Mouse (Mus musculus) frontal cortex, adult (tissue): ENCODE results near the gene Ppp2r5b.

Source experiments
- ATAC-seq: cut with Nextera tagmentation; 2 replicates; pipeline ENCODE4 v1.9.2; 2017; ENCODE audit warnings: mild to moderate bottlenecking, moderate library complexity, mixed read lengths; ENCODE audit not compliant: low TSS enrichment

Ppp2r5b gene

GRCm38 (mm10) chr19:6235084-6236052 is at the start of gene Ppp2r5b:
Gene Ppp2r5b, minus strand, starts transcription at chr19:6235872.
- peak; percentile 81 for ATAC-seq

- no peak for ATAC-seq
These were observed 49.6 kb upstream of the Ppp2r5b start for GRCm38 (mm10) chr19:6285226-6285625.

GRCm38 (mm10) chr19:6284502-6284901 is 48.8 kb upstream of the Ppp2r5b start:
- ATAC-seq: no peak

- ATAC-seq: no peak
These were observed 47.3 kb upstream of the Ppp2r5b start for GRCm38 (mm10) chr19:6283001-6283400.

- no peak for ATAC-seq
These were observed 45.7 kb upstream of the Ppp2r5b start for GRCm38 (mm10) chr19:6281122-6282020.

- ATAC-seq: no peak
These were observed 44.9 kb upstream of the Ppp2r5b start for GRCm38 (mm10) chr19:6280554-6280953.

DNA sequence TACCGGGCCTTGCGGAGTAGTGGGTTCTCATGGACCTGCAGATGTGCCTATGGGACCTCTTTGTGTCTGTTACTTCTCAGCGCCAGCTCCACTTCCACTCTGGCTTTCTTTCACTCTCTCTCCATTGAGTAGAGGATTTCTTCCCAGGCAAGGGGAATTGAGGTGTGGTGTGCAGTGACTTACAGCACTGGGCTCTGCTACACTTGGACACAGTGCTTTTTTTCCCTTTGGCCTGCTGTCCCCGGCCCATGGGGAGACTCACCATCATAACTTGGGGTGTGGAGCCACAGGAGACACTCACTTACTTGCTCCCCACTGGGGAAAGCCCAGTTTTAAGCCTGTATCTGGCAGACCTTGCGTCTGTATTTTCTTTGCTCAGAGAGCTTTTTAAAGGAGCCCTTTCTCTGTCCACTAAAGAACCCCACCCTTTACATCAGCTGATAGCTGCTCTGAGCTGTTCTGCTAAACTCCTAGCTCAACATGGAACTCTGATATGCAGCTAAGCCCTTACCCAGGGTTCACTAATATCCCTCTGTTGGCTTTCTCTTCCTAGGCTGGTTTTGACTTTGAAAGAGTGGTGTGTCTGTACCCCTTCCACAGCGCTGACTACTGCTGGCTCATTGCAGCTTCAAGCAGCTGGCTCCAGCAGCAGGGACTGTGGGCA is 43.9 kb upstream of the Ppp2r5b start:
- no peak for ATAC-seq

- ATAC-seq: no peak
These were observed 42.9 kb upstream of the Ppp2r5b start for GRCm38 (mm10) chr19:6278439-6279073.

DNA sequence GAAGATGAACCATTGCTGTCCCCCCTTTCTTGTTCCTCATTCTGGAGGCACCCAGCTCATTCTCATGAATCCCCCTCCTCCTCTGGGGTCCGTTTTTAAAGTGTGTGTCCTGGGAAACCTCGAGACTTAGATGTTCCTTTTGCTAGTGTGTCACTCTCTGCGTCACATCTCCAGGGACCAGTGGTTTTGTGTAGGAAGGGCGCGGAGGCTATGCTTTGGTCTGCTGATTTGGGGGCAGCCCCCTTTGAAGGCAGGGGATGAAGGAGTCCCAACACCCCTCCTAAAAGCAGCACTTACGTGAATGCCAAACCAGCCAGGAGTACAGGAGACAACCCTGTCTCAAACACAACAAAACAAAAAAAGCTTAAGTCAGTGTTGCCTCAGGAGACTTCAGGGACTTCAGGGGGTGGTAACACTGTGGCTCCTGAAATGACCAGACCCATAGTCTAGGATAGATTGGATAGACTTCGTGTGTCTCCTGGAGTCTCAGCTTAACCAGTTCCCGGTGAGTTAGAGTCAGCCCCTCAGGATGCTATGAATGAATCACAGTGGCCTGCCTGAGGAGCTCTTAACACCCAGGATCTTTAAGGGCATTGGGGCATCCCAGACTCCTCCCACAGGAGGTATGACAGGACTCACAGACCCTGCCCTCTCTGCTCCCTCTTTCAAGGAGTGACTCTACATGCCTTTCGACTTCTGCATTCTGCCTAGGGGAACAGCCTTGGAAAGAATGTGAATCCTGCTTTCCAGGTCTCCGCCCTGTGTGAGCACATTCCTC is 42.2 kb upstream of the Ppp2r5b start:
- ATAC-seq: no peak

GRCm38 (mm10) chr19:6276426-6277421 is 41.1 kb upstream of the Ppp2r5b start, which contains the start of gene Ehd1:
Gene Ehd1, plus strand, starts transcription at chr19:6276725.
- peak; percentile 95 for ATAC-seq

GRCm38 (mm10) chr19:6275740-6276389 is 40.2 kb upstream of the Ppp2r5b start:
- no peak; the same call in 1 of the 2 replicates for ATAC-seq

DNA sequence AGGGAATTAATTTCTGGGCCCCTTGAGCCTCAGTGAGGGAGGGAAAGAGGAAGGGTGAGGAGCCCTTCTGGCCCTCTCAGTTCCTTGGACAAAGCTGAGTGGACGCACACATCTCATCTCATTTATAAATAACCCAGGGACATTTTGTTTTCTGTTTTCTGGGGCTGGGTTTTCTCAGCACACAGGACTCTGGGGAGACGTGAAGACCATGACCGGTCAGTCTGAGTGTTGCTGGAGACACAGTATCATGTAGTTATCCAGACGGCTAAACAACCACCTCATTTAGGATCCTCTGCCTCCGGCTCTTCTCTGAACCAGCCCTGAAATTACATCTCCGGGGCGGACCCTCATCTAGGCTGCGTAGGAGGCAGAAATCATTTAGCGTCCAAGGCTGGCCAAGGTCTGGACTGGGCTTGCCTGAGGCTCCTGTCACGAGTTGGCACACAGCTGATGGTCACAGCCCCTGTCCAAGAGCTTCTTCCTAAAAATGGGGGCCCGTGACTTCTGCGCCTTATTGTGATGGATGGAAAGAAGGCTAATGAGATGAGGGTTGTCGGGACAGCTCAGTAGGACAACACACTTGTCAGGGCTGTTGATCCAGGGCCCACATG is 38.4 kb upstream of the Ppp2r5b start:
- ATAC-seq: no peak

- ATAC-seq: no peak
These were observed 37.9 kb upstream of the Ppp2r5b start for GRCm38 (mm10) chr19:6273592-6273991.

DNA sequence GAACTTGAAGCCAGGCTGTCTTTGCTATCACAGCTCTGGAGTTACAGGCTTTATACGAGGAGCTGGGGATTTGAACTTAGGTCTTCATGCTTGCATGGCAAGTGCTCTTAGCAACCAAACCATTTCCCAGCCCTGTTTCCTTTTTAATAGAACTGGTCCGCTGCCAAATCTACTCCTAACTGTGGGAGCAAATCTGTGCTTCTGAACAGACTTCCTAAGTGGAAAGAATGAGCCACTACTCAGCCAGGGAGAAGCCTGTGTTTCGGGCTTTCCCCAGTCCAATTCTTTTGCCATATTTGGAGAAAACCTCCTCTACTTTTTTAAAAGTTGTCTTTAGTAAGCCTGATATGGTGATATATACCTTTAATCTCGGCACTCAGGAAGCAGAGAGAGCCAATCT is 37.1 kb upstream of the Ppp2r5b start:
- no peak for ATAC-seq

GRCm38 (mm10) chr19:6272053-6272452 is 36.4 kb upstream of the Ppp2r5b start:
- no peak for ATAC-seq

- no peak for ATAC-seq
These were observed 35.5 kb upstream of the Ppp2r5b start for GRCm38 (mm10) chr19:6271206-6271605.

- ATAC-seq: no peak
These were observed 35.0 kb upstream of the Ppp2r5b start for GRCm38 (mm10) chr19:6270661-6271060.

DNA sequence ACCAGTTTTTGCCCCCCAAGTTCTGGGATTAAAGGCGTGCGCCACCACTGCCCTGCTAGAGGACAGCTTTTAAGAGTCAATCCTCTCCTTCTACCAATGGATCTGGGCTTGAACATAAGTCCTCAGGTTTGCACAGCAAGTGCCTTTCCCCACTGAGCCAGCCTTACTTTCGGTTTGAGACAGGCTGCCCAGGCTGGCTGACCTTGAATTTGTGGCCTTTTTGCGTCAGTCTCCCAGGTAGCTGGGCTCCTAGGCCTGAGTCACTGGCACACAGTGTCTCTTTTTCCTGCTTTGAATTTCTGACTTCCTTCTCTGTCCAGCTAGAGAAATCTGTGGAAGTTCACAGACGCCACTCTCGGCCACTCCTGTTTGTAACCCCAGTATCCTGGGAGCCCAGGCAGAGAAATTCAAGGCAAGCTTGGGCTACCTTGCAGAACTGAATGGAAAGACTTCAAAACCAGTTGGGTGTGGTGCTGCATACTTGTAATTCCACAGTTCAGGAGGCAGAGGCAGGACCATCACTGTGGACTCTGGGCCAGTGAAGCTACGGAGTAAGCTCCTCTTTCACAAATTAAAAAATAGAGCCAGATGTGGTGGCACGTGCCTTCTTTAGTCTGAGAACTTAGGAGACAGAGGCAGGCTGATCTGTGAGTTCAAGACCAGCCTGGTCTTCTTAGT is 34.3 kb upstream of the Ppp2r5b start:
- no peak for ATAC-seq
